Mouse (Mus musculus): Measurements from ENCODE around the gene 1110065P20Rik.

- TF ChIP-seq CTCF (IDR thresholded peaks at IDR 0.05; ENCODE audit: extremely low read depth, insufficient read depth, insufficient read length, insufficient replicate concordance) (no peak), POLR2A (IDR thresholded peaks at IDR 0.05; ENCODE audit: low read depth, low read length) (no peak)
Observed at GRCm38 (mm10) chr4:124824967-124825366, 26.0 kb downstream of the 1110065P20Rik start.
